ENCODE assay signal across 9 mouse cellular contexts in the genomic region with DNA sequence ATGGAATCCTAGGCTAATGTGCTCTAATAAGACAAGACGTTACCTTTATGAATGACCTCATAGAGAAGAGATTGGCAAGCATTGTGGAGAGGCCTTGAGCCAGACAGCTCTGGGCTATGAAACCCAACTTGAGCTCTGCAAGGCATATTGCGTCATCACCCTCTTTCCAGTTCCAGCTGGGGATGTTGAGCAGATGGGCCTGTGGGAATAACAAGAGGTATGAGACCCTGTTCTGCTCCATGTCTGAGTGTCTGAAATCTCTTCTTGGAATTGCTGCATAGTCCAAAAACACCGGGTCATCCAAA.
DNase-seq lines count a peak whose midpoint lies in the region; ATAC-seq and TF ChIP-seq lines count a peak whose summit lies in the region.
"Had no signal": no experiment of that assay in that cellular context is flagged by ENCODE, and none has a peak within 500 bp of the region (broad histone marks: within the 10 kb centered on the region; RNA-seq: fewer than 3 reads in every experiment).

No protein-coding gene starts in this region.

- TF ChIP-seq POLR2A in thymus, adult 2 months (IDR thresholded peaks at IDR 0.05; ENCODE audit: control insufficient read depth, extremely low read depth, insufficient read depth, low read length, poor library complexity) = no peak

- H3K36me3 ChIP-seq in intestine, embryonic 15.5 days = no peaks in the 10 kb centered on the region
- no peaks in the 10 kb centered on the region for H3K36me3 ChIP-seq in intestine, postnatal 0 days (ENCODE audit: control insufficient read depth, insufficient read depth)
- H3K36me3 ChIP-seq in kidney, embryonic 15.5 days = no peaks in the 10 kb centered on the region
- H3K36me3 ChIP-seq in thymus, adult 2 months (ENCODE audit: control insufficient read depth, insufficient read depth, low read length) = no peaks in the 10 kb centered on the region
- H3K36me3 ChIP-seq: forebrain, embryonic 15.5 days had no signal

- H3K4me1 ChIP-seq in intestine, embryonic 15.5 days (replicated peaks) = no peaks in the 10 kb centered on the region
- H3K4me1 ChIP-seq in intestine, postnatal 0 days (replicated peaks; ENCODE audit: control insufficient read depth, insufficient read depth, low read length) = no peaks in the 10 kb centered on the region
- H3K4me1 ChIP-seq in kidney, embryonic 15.5 days = peaks cover 11% of the 10 kb centered on the region; the same call in 1 of the 2 replicates
- no peaks in the 10 kb centered on the region for H3K4me1 ChIP-seq in thymus, adult 2 months (replicated peaks; ENCODE audit: control insufficient read depth, insufficient read depth, low read length)
- H3K4me1 ChIP-seq: forebrain, embryonic 15.5 days had no signal

- peak; percentile 77 for DNase-seq in fibroblast of lung, adult 2 months (ENCODE audit: low read depth)
- peak; percentile 38 for DNase-seq in ovary, postnatal 14 days (ENCODE audit: low spot score)
- no peak for DNase-seq in thymus, adult 2 months
- no peak for DNase-seq in embryo, embryonic 10 days (ENCODE audit: low spot score)
- DNase-seq in right cerebral cortex, postnatal 36 days (ENCODE audit: low spot score in 2 of 2) = no peak

- H3K4me2 ChIP-seq in intestine, embryonic 15.5 days (replicated peaks) = no peak overlapping the region
- no peak overlapping the region for H3K4me2 ChIP-seq in intestine, postnatal 0 days (replicated peaks; ENCODE audit: low read depth)
- no peak overlapping the region for H3K4me2 ChIP-seq in kidney, embryonic 15.5 days
- H3K4me2 ChIP-seq: forebrain, embryonic 15.5 days had no signal

- H3K27ac ChIP-seq in intestine, embryonic 15.5 days = 0 out of 2 replicates have a peak overlapping the region, but pooled peaks have one; percentile 8
- H3K27ac ChIP-seq in intestine, postnatal 0 days (ENCODE audit: low read depth, low read length) = no peak overlapping the region
- H3K27ac ChIP-seq in kidney, embryonic 15.5 days = peak overlapping the region; percentile 63
- no peak overlapping the region for H3K27ac ChIP-seq in thymus, adult 2 months (ENCODE audit: control insufficient read depth, insufficient read depth, low read length)
- H3K27ac ChIP-seq: forebrain, embryonic 15.5 days had no signal

- ATAC-seq in intestine, embryonic 15.5 days = peak; percentile 61
- no peak for ATAC-seq in intestine, postnatal 0 days
- no peak for ATAC-seq in kidney, embryonic 15.5 days (replicated peaks; ENCODE audit: low FRiP score)
- ATAC-seq: forebrain, embryonic 15.5 days had no signal

- no peak overlapping the region for H3K9ac ChIP-seq in intestine, embryonic 15.5 days
- H3K9ac ChIP-seq in intestine, postnatal 0 days (ENCODE audit: low read depth, low read length) = no peak overlapping the region
- H3K9ac ChIP-seq in kidney, embryonic 15.5 days = no peak overlapping the region
- H3K9ac ChIP-seq: forebrain, embryonic 15.5 days had no signal

- 61% methylated on average over 3 of the region's 3 CpGs for WGBS in intestine, embryonic 15.5 days
- WGBS in intestine, postnatal 0 days = 68% methylated on average over 3 of the region's 3 CpGs
- 75% methylated on average over 3 of the region's 3 CpGs for WGBS in kidney, embryonic 15.5 days
- WGBS in thymus, adult 2 months = 92% methylated on average over 3 of the region's 3 CpGs

- H3K4me3 ChIP-seq in intestine, embryonic 15.5 days (replicated peaks) = no peak overlapping the region
- H3K4me3 ChIP-seq in intestine, postnatal 0 days (ENCODE audit: low read depth, low read length) = no peak overlapping the region
- no peak overlapping the region for H3K4me3 ChIP-seq in kidney, embryonic 15.5 days (replicated peaks)
- no peak overlapping the region for H3K4me3 ChIP-seq in thymus, adult 2 months (ENCODE audit: control insufficient read depth, insufficient read depth, low read length)
- H3K4me3 ChIP-seq: forebrain, embryonic 15.5 days had no signal

- H3K9me3 ChIP-seq in intestine, embryonic 15.5 days = no peaks in the 10 kb centered on the region
- H3K9me3 ChIP-seq in intestine, postnatal 0 days (ENCODE audit: control insufficient read depth) = no peaks in the 10 kb centered on the region
- no peaks in the 10 kb centered on the region for H3K9me3 ChIP-seq in kidney, embryonic 15.5 days (replicated peaks)
- H3K9me3 ChIP-seq: forebrain, embryonic 15.5 days had no signal

- TF ChIP-seq CTCF in intestine, postnatal 0 days (IDR thresholded peaks at IDR 0.05; ENCODE audit: low read depth) = no peak
- TF ChIP-seq CTCF in thymus, adult 2 months (IDR thresholded peaks at IDR 0.05; ENCODE audit: borderline replicate concordance, control insufficient read depth, extremely low read depth, insufficient read depth, low read length, poor library complexity) = no peak

- no peaks in the 10 kb centered on the region for H3K27me3 ChIP-seq in intestine, embryonic 15.5 days (replicated peaks)
- no peaks in the 10 kb centered on the region for H3K27me3 ChIP-seq in intestine, postnatal 0 days (replicated peaks; ENCODE audit: control insufficient read depth, insufficient read depth, low read length)
- no peaks in the 10 kb centered on the region for H3K27me3 ChIP-seq in kidney, embryonic 15.5 days
- no peaks in the 10 kb centered on the region for H3K27me3 ChIP-seq in thymus, adult 2 months (ENCODE audit: control insufficient read depth, insufficient read depth, low read length)
- H3K27me3 ChIP-seq: forebrain, embryonic 15.5 days had no signal

Comparison
In these comparisons a context has a peak if more than half of its experiments do, and no peak if none do; other contexts are left out.
1. H3K27ac ChIP-seq: peak in intestine, embryonic 15.5 days (single experiment) and kidney, embryonic 15.5 days (single experiment); none in intestine, postnatal 0 days (single experiment) and thymus, adult 2 months (single experiment).
2. DNase-seq: peak in fibroblast of lung, adult 2 months (single experiment) and ovary, postnatal 14 days (single experiment); none in thymus, adult 2 months (single experiment), embryo, embryonic 10 days (single experiment) and right cerebral cortex, postnatal 36 days (0 of 2).